Mouse (Mus musculus): ENCODE results near the gene Mmp9.

Gene Mmp9

DNA sequence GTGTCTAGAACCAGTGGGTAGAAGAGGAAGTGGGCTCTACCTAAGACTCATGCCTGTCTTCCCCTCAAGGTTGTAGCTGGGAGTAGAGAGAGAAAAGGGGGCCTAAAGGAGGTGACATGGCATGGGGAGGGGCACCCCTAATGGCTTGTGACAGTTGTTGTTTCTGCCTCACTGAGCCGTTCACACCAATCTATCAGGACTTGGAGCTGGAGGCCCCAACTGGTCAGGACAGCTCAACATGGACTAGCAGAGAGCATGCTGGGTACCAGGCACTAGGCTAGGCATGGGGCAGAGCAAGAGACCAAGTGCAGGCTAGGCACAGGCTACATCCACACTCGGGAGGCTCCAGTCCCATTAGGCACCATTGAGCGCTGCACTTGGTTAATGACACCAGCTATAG, 50.5 kb downstream of the Mmp9 start:
- DNase-seq (ENCODE audit: low read depth, low spot score) = no peak

DNA sequence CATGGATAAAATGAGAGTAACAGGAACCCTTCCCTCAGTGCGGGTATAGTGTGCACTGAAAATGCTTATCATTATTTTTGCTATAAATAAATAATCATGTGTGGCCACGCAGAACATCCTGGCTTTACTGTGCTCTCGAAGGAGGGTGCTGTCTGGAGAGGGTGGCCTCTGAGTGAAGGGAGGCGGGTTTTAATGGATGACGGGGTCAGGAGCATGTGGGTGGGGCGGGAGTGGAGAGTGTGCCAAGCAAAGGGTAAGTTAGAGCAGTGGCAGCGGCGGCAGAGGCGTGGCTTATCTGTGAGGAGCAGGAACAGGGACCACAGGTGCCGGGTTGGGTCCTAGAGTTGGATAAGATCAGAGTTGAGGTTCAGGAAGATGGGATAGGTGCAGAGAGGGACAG, 51.2 kb downstream of the Mmp9 start:
- no peak for DNase-seq (ENCODE audit: low read depth, low spot score)

GRCm38 (mm10) chr2:164994156-164994555, 53.6 kb downstream of the Mmp9 start:
- no peak for DNase-seq (ENCODE audit: low read depth, low spot score)

DNA sequence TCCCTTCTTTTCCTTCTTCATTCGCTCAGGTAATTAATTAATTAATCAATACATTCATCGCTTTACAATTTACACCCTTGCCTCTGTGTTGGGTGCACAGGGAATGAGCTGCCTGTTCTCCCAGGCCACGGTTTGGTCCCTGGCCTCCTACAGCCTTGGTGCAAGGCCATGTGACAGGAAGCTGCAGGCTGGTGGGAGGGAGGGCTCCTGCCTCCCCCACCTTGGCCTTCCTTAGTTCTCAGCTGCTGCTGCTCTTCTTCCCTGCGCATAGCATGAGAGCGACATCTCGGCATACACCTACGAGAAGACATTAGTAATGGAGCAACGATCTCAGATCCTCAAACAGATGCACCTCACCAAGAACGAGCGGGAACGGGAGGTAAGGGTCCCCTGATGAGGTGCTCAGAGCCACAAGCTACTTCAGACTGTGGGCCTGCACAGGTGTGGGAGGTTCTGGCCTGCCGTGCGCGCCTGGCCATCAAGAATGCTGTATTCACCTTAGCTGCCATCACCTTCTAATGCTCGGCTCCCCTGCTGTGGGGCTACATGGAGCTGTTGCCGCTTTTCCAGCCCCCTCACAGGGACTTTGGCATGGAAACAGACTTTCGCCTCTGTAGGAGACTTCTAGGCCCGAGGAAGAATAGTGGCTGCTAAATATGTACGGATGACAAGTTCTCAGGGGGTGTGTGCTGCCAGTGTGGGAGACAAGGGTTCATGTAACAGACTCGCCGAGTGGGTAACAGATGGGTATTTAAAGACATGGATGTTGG, 54.3 kb downstream of the Mmp9 start:
- DNase-seq (ENCODE audit: low read depth, low spot score) = no peak

GRCm38 (mm10) chr2:164995976-164996375, 55.4 kb downstream of the Mmp9 start:
- no peak for DNase-seq (ENCODE audit: low read depth, low spot score)

DNA sequence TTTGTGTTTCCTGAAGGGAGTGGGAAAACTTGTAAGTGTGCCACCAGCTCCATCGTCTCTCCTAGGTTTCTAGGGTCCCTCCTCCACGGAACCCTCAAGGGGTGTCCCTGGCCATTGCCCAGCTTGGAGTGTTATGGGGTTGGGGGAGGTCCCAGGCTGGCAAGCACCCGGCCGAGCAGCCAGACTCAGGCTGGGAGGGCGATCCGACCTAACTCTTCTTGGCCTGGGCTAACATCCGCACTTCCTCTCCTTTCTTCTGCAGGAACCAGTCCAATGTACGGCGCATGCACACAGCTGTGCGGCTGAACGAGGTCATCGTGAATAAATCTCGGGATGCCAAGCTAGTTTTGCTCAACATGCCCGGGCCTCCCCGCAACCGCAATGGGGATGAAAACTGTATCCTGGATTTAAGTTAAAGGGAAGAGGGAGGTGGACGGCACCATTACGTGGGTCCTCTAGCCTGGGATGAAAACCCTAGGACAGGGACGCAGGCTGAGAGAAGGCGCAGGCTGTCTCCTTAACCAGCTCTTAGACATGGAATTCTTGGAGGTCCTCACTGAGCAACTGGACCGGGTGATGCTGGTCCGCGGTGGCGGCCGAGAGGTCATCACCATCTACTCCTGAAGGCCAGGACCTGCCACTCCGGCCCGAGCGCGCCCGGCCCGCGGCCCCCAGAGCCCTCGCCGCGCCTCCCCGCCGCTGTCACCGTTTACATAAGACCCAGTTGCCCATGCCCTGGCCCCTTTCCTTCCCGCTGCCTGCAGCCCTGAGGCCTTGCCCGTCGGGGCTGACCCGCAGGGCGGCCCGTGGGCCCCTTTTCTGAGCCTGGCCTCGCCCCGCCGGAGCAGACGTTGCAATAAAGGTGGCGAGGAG, 56.5 kb downstream of the Mmp9 start:
- DNase-seq (ENCODE audit: low read depth, low spot score) = peak; percentile 32

DNA sequence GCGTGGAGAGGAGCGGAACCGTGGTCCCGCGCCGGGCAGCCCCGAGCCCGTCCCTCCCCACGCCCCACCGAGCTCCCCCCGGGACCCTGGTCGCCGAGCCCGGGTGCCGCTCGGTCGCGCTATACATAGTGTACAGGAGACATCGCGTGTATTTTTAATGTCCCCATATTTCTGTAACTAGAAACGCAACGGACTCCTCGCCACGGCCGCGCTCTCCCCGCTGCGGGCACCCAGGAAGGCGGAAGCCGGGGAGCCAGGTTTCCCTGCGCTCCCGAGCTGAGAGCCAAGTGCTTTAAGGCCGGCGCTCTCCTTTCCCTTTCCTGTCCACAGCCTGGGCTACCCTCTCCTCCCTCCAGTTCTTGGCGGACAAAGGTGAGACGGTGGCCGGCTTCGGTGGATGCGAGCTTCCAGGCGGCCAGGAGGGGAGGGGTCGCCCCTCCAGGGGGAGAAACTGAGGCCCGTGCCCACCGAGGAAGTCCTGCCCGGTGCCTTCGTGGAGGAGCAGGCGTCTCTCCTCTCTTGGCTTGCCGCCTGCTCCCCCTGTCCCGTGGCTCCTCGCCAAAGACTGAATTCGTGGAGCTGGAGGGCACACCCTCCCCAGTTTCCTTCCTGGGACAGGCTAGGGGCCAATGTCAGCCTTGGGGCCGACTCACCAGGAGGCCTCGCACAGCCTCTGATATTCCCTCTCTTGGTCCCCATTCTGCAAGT, 57.3 kb downstream of the Mmp9 start:
- peak; percentile 29 for DNase-seq (ENCODE audit: low read depth, low spot score)

DNA sequence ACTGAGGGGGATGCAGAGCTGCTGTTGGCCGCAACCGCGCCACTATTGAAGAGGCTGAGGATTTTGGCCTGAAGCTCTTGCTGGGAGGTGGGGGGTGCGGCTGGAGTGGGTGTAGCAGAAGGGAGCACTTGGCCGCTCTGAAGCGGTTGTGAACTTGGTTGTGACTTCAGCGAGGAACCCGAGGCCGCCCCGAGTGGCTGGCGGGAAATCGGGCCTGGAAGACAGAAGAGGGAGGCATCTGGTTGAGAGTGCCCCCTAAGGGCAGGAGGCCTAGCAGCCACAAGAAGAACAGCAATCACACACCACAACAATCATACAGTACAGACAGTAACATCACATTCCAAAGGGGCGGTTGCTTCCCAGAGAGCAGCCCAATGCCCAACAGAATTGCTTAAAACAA, 61.4 kb downstream of the Mmp9 start:
- DNase-seq (ENCODE audit: low read depth, low spot score) = peak; percentile 67

DNA sequence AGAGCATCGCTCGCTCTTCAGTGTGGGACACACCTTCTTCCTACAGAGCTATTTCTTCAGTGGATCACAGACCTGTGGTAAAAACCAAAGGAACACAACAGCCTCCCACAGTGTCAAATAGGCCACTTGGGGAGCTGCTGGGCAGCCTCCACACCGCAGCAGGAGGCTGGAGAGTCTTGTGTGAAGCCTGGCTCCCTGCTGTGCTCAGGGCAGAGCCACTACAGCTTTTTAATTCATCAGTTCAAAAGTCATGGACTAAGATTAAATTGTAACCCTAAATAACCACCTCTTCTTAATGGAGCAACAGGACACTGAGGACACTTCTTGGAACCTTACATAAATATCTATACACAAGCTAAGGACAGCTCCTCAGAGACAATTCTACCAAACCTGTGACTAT, 62.5 kb downstream of the Mmp9 start:
- DNase-seq (ENCODE audit: low read depth, low spot score) = peak; percentile 22

GRCm38 (mm10) chr2:165004237-165004636, 63.7 kb downstream of the Mmp9 start:
- DNase-seq (ENCODE audit: low read depth, low spot score) = no peak
